Mouse (Mus musculus) left cerebral cortex, adult 8-10 months (tissue): ENCODE data around the gene Tead4. TPM values are rescaled to one million over a fixed set of nuclear protein-coding genes. Genes with fewer than 3 reads are reported as not detected.
"Not testable (repeated sequence)": the region's sequence is repeated elsewhere in the genome, so short reads cannot be mapped to it uniquely, and the experiment has no call there.

Experiments used
- DNase-seq, 2 experiments: peaks; one replicate each; pipeline ENCODE4 v3.0.0; 2022; ENCODE audit warnings: low spot score in 2 of 2
- total RNA-seq, 4 experiments: library from RNA; stranded (reverse); gene quantifications; 2 replicates each; pipeline ENCODE4 v1.2.4; 2022

Gene Tead4
- 1 to 10 TPM in 2 of 4 experiments, under 1 TPM in 2; 0.57 to 1.7 (median 0.92) TPM for total RNA-seq

DNA sequence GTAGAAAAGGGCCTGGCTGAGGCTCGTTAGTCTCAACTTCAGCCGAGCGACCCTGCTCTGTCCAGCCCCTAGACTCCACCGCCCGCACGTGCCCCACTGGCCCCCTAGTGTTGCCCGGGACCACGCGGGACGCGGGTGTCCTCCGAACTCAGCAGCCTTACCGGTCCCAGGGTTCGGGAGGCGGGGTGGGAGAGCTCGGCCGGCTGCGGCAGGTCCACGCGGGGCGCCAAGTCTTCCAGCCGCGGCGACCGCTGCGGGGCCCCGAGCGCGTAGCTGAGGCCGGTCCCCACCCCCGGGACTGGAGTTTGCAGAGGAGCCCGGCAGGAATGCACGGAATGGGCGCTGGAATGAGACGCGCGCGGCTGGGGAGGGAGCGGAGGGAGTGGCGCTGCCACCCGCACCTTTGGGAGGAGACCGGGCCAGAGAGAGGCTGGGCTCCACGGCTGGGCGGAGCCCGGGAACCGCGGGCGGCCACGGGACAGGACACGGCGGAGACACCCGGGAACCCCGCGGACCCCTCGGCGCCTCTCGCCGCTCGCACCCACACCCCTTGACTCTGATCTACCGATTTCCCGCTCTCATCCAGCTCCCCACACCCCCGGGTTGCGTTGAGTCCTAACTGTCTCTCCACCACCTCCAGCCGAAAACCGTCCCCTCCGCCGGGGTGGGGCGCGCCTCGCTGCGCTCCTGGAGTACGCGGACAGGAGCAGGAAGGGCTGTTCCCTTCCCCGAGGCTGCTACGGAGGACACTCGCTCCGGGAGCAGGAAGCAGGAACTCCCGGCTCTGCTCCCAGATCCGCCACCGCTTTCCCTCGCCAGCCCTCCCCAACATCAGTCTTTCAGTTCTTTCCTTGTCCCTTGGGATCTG is at the start of gene Tead4:
TSS of gene Tead4 (minus strand) at position 690 of the 868 bp plus-strand sequence.
- no peak for DNase-seq

DNA sequence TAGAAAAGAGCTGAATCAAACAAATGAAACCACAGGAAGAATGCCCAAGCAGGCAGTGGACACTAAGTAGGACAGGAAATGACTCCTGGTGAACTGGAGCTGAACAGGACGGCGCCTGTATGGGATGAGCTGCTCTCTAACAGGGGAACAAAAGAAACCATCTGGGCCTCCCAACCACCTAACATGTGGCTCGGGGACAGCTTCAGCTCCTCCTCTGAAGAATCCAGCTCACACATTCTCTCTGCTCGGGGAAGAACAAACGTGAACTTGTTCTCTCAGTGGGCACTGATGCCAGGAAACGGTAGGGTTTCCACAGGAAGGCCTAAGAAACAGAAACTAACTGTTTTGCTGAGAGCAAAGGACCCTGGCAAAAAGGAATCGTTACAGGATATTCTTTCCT is 49.1 kb upstream of the Tead4 start:
- DNase-seq: no peak

DNA sequence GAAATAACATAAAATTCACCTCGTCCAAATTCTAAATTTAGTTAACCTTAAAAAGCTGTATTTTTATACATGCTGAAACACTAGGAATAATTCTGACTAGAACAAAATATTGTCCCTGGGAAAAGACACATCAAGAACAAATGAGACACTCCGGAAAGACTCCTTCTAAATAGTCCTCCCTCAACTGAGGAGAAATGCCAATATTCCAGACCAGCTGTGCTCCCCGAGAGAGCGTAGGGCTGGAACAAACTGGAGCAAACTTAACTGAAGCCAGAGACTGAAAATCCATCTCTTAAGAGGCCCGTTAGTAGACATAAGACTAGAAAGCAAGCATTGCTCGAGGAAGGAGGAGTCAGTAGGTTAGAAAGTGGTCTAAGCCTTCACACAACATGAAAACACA is 46.2 kb upstream of the Tead4 start:
- DNase-seq: no peak

DNA sequence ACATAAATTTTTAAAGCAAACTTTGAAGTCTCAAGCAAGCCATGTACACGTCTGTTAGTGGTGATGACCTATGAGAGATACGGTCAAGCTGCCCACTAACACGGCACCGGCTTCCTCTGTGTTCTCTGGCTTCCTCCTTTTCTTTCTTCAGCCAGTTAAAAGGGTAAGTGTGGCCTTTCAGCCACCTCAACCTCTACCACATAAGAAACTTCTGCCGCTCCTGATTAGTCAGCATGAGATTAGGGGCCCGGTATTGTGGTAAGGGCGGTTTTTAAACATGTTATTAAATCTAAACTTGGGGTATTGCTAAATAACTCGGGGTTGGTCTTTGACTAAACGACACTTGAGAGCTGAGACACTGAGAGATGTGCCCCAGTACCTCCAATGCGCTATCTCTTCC is 45.0 kb upstream of the Tead4 start:
- DNase-seq: no peak

DNA sequence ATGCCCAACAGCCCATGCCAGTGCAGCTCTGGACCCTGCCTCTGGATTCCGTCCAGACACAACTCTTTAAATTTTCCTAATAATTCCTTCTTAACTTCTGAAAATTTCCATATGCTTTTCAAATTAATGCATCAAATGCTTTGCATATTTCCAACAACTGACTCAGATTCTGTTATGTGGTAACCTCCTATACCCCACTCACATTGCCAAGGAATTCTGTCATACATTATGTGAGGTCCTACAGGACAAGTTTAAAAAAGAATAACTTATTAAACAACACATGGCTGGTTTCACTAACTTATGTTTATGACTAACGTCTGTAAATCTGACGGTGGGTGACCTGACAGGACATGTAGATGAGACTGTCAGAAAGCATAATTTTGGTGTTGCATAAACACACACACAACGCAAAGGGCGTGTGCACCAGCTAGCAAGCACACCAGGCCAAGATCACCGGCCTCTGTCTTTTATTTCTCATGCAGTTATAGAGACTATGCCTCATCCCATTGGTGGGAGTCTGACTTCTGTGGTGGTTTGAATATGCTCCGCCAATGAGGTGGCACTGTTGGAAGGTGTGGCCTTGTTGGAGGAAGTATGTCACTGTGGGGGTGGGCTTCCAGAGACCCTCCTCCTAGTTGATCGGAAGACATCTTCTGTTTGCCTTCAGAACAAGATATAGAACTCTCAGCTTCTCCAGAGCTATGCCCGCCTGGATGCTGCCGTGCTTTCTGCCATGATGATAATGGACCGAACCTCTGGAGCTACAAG is 41.5 kb upstream of the Tead4 start:
- DNase-seq: no peak

DNA sequence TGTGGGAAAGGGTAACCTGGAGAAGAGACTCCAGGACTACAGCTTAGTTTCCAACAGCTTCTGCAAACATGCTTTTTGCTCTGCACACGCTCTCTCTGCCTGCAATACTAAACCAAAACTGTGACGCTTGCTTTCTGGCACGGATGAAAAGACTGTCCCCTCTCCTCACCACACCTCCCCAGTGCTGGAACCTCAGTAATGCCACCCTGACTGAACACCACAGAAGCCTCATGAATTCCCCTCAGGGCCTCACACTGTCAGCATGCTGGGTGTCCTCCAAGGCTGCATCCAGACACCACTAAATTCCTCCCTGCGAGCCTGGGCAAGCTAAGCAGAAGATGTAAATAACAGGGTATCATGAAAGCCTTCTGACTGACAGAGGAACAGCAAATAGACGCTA is 38.3 kb upstream of the Tead4 start:
- DNase-seq: no peak

DNA sequence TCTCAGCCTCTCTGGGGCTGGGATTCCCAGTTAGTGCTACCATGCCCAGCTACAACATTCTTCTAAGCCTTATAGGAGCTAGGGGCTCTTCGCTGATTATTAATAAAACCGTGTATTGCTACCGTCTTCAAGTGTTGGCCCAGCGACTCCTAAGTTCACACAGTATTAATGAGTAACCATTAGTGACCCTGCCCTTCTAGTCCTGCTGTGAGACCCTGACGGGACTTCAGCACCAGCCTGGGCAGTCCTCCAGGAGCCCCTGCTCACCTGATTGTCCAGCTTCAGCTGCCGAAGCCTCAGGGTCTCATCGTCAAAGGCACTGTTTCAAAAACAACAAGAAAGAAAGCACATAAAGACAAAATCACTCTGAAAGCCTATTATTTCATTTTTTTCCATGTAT is 36.8 kb upstream of the Tead4 start:
- DNase-seq: no peak

DNA sequence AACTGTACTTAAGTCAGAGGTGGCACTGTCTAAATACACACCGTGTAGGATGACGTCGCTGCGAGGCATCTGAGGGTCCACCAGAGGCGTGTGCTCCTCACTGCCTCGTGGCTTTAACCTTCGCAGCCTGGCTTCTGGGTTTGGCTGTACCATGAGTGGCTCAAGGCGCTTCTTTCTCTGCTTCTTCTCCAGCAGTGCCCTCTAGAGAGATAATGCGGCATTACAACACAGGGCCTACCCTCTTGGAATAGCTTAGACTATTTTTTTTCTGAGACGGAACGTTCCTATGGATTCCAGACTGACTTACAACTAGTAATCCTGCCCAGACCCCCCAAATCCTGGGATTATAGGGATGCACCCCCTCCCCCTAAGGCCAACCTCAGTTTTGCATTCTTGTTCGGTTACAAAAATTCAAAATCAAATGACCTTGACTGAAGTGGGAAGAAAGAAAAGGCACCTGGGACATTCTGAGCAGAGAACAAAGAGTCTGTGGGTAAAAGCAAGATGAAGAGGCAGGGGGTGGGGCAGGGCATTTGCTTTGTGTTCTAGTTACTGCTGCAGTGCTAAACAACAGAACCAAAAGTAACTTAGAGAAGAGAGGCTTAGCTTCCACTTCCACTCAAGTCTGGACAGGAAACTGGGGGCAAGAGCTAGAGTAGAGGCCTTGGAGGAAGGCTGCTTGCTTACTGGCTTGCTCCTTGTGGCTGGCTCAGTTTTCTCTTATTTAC is 33.9 kb upstream of the Tead4 start:
- DNase-seq: peak; percentile 45 to 54

DNA sequence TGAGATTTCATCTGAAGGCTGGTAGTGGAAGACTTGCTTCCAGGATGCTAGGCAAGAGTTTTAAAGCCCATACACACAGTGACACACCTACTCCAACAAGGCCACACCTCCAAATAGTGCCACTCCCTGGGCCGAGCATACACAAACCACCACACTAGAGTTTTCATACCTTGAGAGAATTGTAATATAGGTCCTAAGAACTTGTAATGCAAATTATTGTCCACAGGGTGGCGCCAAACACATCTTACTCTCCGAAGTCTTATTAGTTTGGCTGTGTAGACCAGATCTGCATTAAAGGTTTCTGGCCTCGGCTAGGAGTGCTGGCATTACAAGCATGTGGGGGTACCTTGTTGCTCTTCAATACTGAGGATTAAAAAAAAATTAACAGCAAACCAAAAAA is 17.7 kb upstream of the Tead4 start:
- no peak for DNase-seq

DNA sequence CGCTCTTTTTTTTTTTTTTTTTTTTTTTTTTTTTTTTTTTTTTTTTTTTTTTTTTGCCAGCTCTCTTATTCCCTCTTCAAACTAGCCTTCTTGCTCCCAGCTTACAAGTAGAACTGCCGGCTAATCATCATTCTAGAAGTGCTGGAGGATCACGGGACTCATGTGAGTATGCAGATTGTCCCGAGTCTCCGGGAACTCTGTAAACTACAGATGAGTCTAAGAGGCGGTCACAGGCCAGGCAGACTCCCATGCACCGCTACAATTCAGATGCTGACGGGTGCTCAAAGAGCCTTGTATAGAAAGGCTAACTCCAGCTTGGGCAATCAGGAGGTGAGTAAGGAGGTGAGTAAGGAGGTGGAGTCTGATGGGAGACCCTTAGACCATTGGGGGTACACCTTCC is 15.0 kb upstream of the Tead4 start:
- no peak for DNase-seq

DNA sequence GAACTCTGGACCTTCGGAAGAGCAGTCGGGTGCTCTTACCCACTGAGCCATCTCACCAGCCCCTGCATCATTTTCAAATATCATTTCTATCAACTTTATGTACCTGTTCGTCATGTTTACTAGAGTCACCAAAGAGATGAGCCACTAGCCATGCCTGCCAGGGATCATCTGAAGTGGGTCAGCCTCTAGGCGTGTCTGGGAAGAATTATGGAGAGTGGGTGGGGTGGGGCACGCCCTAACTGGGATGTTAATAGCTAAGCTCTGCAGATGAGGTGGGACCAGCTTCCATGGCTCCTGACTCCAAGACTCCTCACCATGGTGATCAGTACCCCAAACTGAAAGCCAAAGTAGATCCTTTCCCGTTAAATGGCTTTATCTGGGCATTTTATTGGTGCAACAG is 14.2 kb upstream of the Tead4 start:
- no peak for DNase-seq

DNA sequence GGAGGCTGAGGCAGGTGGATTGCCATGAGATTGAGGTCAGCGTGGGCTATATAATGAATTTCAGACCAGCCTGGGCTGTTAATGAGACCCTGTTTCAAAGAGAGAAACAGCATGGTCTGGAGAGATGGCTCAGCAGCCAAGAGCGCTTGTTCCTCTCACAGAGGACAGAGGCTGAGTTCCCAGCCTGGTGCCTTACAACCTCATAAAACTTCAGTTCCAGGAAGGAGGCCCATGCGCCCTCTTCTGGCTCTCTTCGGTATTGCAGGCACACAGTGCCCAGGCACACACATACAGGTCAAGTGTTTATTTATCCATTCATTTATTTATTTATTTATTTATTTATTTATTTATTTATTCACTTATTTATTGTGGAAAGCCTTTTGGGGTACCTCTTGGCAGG is 7.7 kb upstream of the Tead4 start:
- DNase-seq: no peak

DNA sequence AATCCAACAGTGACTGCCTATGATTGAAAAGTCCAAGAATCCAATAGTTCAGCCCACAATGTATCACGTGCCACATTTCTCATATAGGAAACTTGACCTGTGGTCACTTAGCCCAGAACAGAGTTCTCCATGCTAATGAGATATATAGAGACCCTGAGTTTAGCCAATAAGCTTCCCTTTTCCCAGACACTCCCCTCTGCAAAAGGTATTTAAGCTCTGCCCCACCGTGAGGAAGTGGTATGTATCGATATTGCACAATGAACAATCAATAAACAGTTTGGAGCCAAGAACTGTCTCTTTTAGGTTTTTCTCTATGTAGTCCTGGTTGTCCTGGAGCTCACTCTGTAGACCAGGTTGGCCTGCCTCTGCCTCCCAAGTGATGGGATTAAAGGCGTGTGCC is 4.2 kb upstream of the Tead4 start:
- DNase-seq: no peak

DNA sequence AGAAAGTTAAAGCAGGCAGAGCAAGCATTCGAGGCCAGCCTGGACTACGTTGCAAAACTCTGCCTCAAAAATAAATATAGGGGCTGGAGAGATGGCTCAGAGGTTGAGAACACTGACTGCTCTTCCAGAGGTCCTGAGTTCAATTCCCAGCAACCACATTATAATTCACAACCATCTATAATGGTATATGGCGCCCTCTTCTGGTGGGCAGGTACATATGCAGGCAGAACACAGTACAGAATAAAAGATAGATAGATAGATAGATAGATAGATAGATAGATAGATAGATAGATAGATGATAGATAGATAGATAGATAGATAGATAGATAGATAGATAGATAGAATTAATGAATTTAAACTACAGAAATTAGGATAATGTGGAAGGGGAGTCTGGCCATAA is 2.0 kb upstream of the Tead4 start:
- not testable (repeated sequence) for DNase-seq

DNA sequence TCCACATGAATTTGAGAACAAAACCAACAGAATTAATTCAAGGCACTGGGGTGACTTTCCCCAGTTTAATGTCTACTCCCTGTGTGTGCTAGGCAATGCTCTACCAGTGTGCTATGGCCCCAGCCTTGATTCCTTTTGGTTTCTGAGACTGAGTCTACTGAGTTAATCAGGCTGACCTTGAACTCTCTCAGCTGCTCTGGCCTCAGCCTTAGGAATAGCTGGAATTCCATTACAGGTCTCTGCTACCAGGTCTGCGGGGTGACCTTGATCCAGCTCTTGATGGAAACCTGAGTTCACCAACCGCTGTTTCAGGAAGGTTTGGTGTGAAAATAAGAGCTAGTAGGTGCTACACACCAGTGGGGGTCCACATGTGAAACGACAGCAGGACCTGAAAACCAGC is 1.3 kb upstream of the Tead4 start:
- no peak for DNase-seq

DNA sequence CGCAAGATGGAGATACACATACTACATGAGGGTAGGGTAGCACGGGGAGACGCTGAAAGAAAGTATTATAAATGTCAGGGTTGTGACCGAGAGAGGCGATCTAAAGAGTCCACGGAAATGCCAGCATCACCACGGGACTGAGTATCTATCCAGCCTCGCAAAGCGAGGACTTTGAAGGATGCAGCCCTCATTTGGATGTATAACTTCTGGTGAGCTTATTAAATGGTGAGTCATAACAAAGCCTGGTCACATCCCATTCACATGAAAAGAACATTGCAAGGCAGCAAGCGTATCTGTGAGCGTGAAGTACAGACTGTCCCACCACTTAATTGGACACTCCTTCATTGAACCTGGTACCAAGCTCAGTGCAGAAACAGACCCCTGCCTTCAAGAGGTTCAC is 835 bp upstream of the Tead4 start:
- DNase-seq: no peak

DNA sequence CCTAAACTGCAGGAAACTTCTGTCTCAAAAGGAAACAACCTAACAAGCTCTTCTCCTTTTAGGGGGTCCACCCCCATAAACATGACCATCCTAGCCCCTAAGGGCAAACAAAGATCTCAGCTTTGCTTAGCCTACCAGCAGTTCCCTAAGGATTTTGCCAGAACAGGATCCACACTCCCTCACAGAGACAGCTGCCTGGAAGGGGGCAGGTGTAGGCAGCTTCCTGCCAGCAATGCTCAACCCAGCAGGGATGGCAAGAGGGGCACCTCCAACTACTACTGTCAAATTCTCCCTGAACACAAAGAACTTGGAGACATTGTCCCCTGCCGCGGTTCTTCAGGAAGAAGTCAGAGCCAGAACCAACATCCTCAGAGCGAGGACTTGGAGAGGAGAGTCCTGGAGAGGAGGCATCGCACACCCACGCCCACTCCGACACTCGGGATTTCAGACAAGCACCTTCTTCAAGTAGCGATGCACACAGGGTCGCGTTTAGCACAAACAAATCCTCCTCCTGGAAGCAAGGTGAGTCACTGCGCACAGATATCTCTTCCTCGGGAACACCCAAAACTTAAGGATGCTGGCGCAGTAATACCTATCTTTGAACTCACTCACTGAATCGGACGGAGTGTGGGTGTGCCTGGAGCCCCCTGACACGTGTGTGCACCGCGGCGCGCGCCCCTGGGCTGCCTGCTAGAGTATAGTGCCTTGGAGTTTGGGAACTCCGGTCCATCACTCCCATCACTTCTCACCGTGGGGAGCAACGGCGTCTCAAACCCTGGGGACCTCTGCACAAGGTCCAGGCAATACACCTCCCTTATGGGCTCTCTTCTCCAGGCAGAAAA is 1.1 kb downstream of the Tead4 start:
- DNase-seq: no peak

DNA sequence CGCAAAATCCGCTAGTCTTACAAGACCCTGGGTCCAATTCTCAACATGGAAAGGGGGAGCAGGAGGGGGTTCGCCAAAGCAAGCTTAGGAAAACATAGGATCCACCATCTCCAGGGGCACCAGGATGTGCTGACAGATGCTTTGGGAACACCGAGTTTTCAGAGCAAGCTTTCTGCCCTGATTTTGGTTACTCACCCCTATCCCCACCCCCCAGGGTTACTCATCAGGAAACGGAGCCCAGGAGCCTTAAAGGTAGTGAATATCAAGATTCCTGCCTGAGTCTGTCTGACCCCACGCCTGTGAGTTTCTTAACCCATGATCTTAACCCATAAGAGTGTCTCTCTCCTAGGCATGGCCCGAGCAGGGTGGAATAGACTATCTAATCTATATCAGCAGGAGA is 2.4 kb downstream of the Tead4 start:
- no peak for DNase-seq

DNA sequence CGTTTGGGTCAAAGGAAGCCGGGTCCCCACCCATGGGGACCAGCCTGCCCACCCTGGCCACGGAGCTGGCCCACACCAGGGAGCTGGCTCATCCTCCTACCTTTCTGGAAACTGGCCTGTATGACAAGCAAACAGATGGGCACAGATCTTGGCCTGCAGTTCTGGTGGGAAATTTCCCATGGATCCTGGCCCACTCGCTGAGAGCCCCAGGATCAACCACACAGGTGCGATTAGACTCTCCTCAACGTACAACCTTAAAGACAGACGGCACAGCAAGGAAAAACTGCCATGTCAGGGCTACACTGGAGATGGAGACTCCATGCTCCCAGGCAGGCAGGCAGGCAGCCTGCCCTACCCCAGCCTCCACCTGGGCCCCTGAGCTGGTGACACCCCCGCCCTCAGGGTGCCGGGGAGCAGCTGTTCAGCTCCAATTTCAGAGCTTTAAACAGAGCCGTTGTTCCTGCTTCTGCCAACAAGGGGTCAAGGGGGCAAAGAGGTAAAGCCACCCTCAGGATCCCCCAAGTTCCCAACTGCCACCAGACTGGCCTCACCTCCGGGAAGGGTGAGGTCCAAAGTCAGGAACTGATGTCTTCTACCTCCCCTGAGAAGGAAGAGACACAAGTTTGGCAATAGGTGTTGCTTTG is 3.8 kb downstream of the Tead4 start:
- DNase-seq: peak in 1 of 2 experiments; percentile 13

DNA sequence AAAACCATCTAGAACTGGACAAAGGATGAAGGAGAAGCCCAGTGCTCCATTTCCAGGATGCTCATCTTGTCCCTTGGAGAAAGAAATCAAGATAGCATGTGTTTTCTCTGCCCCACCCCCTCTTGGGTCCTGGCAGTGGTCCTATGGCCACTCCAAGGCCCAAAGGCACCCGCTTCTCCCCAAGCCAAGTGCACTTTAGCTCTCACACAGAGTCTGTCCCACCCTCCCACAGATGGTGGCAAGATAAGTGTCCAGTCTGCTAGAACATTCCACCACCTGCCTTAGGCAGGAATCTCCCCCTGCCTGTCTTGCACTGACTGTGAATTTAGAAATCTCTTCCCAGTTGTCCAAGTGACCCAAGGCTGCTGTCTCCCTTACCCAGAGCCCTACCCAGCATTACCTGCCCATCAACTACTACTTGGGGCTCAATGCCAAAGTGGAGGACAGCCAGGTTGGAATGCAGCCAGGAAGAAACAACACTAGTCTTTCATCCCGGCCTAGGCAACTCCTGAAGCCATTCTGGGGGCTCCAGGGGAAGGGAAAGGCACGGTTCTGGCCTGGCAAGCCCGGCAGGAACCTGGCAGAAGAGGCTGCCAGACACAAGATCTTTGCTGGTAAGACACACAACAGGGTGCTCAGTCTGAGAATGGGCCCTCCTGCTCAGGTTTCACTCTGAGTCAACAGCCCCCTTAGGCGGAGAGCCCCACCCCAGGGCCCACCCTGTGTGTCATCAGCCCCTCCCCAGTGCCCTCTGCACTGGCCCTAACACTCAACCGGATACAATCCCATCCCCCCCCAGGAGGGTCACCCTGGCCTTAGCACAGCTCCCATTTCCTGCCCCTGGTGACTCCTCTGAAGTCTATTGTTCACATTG is 4.5 kb downstream of the Tead4 start:
- no peak for DNase-seq
